Mouse (Mus musculus) gonadal fat pad, adult 2 months (tissue): Measurements from ENCODE around the gene Cxcr6. TPM values are rescaled to one million over a fixed set of nuclear protein-coding genes. Genes with fewer than 3 reads are reported as not detected.
"Not testable (repeated sequence)": the region's sequence is repeated elsewhere in the genome, so short reads cannot be mapped to it uniquely, and the experiment has no call there.

Experiments
- DNase-seq: peaks from one replicate; pipeline ENCODE4 v3.0.0-alpha.2; 2012; ENCODE audit warnings: low read depth
- polyA plus RNA-seq: library from polyadenylated mRNA; depleted of rRNA; stranded (reverse); fragments of >200 nt; gene quantifications from 2 replicates; pipeline ENCODE4 v1.2.3, GENCODE M21; 2012; rRNA removed

Gene Cxcr6
- polyA plus RNA-seq = 0.57 and 0.74 TPM in 2 replicates

- DNase-seq = no peak
Measured at GRCm38 (mm10) chr9:123806267-123806666, at the start of gene Cxcr6. TSS of gene Cxcr6 (plus strand) at chr9:123806475.

- no peak for DNase-seq
Measured at GRCm38 (mm10) chr9:123756752-123757151, 49.5 kb upstream of the Cxcr6 start.

GRCm38 (mm10) chr9:123757326-123757725 lies 48.9 kb upstream of the Cxcr6 start:
- no peak for DNase-seq

- DNase-seq = no peak
Measured at GRCm38 (mm10) chr9:123758156-123758555, 48.1 kb upstream of the Cxcr6 start.

- no peak for DNase-seq
Measured at GRCm38 (mm10) chr9:123758645-123759044, 47.6 kb upstream of the Cxcr6 start.

- DNase-seq = no peak
Measured at GRCm38 (mm10) chr9:123760806-123761205, 45.5 kb upstream of the Cxcr6 start.

GRCm38 (mm10) chr9:123762886-123763285 lies 43.4 kb upstream of the Cxcr6 start:
- no peak for DNase-seq

- no peak for DNase-seq
Measured at GRCm38 (mm10) chr9:123763771-123764170, 42.5 kb upstream of the Cxcr6 start.

GRCm38 (mm10) chr9:123766996-123767395 lies 39.3 kb upstream of the Cxcr6 start:
- DNase-seq = no peak

GRCm38 (mm10) chr9:123768443-123768842 lies 37.8 kb upstream of the Cxcr6 start:
- DNase-seq = no peak

- DNase-seq = no peak
Measured at GRCm38 (mm10) chr9:123769532-123769931, 36.7 kb upstream of the Cxcr6 start.

- not testable (repeated sequence) for DNase-seq
Measured at GRCm38 (mm10) chr9:123773299-123773698, 33.0 kb upstream of the Cxcr6 start.

GRCm38 (mm10) chr9:123788855-123789529 lies 17.3 kb upstream of the Cxcr6 start:
- no peak for DNase-seq

GRCm38 (mm10) chr9:123796174-123796573 lies 10.1 kb upstream of the Cxcr6 start:
- DNase-seq = no peak

- DNase-seq = no peak
Measured at GRCm38 (mm10) chr9:123801527-123801926, 4.7 kb upstream of the Cxcr6 start.

GRCm38 (mm10) chr9:123802421-123802820 lies 3.9 kb upstream of the Cxcr6 start:
- no peak for DNase-seq

- no peak for DNase-seq
Measured at GRCm38 (mm10) chr9:123802896-123803295, 3.4 kb upstream of the Cxcr6 start.

GRCm38 (mm10) chr9:123805241-123805640 lies 1.0 kb upstream of the Cxcr6 start:
- no peak for DNase-seq

GRCm38 (mm10) chr9:123808583-123808982 lies 2.3 kb downstream of the Cxcr6 start:
- no peak for DNase-seq

GRCm38 (mm10) chr9:123811831-123812230 lies 5.6 kb downstream of the Cxcr6 start:
- DNase-seq = no peak

GRCm38 (mm10) chr9:123814326-123814725 lies 8.1 kb downstream of the Cxcr6 start:
- DNase-seq = no peak

GRCm38 (mm10) chr9:123814821-123815220 lies 8.5 kb downstream of the Cxcr6 start:
- DNase-seq = peak; percentile 27

- DNase-seq = no peak
Measured at GRCm38 (mm10) chr9:123815444-123815843, 9.2 kb downstream of the Cxcr6 start.

GRCm38 (mm10) chr9:123815996-123816395 lies 9.7 kb downstream of the Cxcr6 start:
- DNase-seq = no peak
